Mouse (Mus musculus) neural tube, embryonic 10.5 days (tissue): ENCODE data around the gene Myo6.

Experiments
- DNase-seq: peaks from one replicate; pipeline ENCODE4 v3.0.0-alpha.2; 2017; ENCODE audit warnings: low spot score; ENCODE audit errors: extremely low spot score

Myo6 gene

DNA sequence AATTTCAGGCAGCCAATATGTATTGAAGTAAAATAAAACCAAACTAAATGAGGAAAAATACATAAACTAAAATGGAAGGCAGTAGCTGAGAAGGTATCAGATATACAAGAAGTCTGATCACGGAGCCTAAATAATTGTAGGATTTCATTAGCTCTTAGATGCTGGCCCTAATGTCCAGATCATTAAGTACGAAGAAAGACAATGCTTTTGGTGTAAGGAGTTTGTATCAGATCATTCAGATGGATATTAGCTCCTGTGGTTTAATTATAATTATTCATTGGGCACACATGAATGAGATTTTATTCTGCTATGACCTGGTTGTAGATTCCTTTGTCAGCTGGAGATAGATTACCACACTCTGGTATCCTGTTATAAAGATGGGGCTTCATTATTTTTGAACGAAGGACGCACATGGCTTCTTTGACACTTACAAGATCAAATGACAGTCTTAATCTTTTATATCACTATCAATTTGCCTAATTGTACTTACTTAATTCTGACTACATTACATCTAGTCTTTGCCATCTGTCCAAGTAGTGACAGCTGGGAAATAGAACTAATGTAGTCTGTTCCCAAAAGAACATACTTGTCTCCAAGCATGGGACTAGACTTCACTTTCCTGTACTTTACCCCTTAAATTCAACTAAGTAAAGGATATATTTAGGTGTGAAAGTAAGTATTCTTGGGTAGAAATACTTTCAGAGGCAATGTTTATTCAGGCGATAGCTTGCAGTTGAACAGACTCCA is 61.9 kb downstream of the Myo6 start:
- no peak for DNase-seq

DNA sequence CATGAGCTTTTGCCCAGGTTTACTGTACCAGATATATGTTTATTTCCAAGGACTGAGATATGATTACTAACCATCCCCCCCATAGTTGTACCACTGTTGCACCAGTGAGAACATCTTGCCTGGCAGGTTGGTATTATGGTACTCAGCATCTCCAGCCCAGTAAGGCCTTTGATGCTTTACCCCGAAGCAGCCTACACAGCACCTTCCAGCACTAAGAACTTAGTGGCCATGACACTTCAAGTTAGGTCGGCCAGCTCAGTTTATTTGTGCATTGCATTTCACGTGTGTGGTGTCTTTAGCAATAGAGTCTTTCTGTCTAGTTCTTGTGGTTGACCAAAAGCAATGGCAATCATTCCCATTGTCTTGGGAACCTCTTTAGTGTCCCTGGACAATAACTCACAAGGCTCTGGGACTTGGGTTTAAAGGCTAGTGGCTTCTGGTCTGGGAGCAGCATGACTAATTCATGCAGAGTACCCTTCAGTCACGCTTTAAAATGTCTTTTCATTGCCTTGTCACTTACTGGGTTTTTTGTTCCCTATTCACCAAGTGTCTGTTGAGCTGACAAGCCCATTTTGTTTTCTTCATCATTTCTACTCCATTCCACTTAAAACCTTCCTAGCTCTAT is 69.1 kb downstream of the Myo6 start:
- no peak for DNase-seq

DNA sequence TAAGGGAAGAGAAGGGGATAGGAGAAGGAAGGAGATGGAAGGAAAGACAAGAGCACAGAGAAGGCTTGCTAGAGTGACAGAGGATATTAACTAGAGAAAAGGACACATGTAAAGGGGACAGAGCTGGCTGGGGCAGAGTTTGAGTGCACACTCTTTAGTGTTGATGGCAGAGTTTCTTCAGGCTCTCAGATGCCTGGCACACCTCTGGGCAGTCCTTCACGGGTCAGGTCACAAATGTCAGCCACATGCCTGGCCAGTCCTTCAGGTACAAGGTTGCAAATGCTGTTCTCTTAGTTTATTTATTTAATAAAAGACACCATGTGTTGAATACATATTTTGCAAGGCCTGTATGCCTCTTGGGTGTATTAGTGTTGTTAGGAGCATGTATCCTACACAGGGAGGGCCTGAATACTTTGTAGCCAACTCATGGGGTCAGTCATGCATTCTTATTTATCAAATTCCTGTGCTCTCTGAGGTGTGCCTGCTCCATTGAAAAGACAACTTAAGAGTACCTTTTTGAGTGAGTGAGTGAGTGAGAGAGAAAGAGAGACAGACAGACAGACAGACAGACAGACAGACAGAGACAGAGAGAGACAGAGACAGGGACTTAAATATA is 72.5 kb downstream of the Myo6 start:
- no peak for DNase-seq

DNA sequence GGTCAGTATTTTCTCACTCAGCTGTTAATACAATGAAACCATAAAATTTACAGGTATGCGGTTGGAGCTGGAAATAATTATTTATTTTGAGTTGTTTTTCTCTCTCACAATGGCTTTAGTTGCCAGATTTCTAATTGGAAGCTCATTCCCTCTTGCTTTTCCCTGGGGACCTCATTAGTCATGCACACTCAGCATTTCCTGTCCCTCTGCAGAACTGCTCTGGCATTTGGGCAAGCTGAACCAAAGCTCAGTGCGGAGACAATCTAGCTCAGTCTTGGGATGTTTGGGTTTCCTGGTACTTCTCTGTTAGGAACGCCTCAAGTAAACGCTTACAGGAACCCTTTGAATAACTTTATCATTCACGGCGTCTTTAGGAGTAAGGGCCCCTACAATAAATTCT is 76.9 kb downstream of the Myo6 start:
- DNase-seq = no peak

DNA sequence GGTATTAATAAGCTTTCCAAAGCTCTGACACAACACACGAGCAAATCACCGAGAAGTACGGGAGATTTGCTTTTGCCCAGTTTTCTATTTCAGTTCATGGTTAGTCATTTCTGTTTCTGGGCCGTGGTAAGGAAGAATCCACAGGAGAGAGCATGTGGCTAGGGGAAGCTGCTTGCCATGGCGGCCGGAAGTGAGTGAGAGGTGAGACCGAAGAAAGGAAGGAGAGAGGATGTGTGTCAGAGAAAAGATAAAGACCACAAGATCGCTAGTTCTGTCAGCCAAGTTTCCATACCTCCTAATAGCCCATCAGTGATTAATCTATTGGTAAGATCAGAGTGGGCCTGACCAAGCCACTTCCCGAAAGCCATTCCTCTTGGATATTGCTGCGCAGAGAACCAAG is 87.3 kb downstream of the Myo6 start:
- no peak for DNase-seq

DNA sequence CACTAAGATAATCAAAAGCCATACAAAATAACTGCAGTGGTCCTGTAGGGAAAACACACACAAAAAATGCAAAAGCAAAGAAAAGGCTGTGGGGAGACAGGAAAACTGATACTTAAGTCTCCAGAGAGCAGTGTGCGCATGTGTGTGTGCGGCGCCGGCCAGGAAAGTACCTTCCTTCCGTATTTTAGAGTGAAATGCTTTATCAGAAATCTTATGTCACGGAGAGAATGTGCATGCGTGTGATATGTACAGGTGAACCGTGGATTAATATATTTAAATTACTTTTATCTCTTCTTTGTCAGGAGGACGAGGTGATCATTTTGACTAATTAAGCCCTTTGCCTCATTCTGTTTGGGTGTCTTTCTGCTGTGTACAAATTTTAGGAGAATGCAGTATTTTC is 88.4 kb downstream of the Myo6 start:
- DNase-seq = no peak

DNA sequence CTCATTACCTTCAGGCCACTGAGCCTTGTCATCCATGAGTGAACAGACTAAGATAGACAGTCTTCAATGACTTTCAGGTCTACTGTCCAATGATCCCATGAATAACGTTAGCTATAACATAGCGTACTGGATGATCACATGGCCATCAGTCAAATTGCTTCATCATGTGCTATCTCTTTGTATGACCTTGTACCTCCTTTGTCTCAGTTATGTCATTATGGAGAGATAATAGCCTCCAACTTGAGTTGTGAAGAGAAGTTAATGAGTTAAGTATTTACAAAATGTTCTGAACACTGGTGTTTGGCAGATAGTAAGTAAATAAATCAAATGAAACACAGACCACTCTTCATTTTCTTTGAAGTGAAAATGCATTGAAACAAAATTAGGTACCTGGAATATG is 91.7 kb downstream of the Myo6 start:
- no peak for DNase-seq

DNA sequence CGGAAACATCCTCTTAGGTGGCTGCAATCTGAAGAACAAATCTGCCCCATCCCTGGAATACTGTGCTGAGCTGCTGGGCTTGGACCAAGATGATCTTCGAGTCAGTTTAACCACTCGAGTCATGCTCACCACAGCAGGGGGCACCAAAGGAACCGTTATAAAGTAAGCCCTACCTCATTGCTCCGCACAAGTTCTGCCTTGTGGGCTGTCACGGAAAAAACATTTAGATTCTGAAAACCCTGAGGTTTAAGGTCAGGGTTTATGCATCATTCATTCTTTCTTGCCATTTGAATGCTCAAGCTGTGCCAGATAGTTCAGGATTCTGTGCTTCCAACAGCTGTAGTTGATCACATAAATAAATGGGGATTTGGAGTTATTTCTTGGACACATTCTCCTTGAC is 93.6 kb downstream of the Myo6 start:
- no peak for DNase-seq

DNA sequence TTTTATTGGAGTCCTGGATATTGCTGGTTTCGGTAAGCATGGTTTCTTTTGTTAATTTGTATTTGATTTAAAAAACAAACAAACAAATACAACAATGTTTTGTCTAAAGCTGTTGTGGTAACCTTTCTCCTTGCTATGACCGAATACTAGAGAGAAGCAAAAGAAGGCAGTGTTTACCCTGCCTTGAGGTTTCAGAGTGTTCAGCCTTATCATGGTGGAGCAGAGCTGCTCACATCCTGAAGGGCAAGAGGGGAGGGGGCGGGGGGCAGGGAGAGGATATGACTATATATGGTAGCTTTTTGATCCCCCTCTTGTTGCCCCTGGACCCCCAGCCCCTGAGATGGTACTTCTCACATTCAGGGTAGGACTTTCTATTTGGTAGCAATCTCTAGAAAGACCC is 96.1 kb downstream of the Myo6 start:
- DNase-seq = no peak

DNA sequence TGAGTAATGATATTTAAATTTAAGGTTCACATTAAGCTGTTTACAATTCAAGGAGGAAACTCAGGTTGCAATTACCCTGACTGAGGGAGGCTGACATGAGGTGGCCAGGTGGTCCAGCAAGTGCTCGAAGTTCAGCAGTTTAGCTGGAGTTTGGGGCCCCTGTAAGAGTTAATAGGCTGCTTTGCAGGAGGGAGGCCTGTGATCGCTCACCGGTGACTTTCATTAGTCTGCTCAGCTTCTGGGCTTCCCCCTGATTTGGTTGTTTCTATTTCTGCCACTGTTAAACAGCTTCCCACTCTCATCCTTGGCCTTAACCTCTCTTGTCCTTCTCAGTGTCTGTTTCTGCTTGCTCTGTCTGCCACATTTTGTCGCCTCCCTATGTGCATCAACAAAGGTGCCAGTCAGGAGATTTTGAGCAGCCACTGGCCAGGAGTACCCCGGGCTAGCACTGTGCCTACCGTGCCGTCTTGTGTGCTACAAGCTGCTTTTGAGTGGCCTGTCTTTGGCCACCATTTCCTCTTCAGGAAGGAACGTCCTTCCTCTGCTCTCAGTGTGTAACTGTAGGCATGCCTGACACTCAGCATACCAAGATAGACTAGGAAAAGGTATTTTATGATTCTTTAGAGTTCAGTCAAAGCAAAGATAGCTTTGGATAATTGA is 97.7 kb downstream of the Myo6 start:
- DNase-seq = no peak

DNA sequence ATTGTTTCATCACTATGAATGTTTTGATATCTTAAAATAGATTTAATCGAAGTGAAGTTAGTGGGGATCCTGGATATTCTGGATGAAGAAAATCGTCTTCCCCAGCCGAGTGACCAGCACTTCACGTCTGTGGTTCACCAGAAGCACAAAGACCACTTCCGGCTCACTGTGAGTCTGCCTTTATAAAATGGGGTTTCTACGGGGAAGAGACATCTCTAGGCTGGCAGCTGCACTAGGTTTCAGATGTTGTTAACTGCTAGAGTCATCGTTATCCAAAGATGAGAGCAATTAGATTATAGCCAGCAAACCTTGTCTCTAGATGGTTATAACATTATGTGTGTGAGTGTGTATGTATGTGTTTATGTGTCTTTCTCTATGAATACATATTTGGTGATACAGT is 101.3 kb downstream of the Myo6 start:
- DNase-seq = no peak

DNA sequence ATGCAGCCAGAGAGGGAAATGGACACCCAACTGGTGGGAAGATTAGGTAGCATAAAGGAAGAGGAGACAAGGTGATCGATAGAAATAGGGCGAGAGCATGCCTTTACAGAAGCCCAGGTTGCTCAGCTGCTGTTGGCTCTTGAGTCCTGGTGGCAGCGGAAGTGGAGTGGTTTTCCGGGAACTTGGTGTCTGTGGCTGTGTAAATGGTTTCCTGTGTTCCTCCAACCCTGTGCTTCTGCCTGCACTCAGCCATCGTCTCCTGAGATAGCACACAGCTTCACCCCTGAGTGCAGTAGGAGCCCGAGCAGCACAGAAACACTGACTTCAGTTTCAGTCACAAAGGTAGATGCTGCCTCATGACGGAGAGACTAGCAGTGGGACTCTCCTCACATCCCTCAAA is 101.7 kb downstream of the Myo6 start:
- DNase-seq = no peak

DNA sequence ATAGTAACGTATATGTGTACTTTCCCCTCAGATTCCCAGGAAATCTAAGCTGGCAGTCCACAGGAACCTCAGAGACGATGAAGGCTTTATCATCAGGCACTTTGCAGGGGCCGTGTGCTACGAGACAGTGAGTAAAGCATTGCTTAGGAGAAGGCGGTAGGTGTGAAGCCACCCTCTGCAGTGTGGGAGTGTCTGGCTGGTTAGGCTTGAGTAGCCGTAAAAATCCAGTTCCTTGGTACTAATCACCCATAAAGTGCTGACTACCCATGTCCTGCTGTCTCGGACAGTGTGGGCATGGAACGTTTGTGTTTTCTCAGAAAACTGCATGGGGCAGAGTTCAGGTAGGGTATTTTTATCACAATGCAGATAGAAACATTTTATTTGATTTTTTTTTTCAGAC is 104.8 kb downstream of the Myo6 start:
- no peak for DNase-seq

DNA sequence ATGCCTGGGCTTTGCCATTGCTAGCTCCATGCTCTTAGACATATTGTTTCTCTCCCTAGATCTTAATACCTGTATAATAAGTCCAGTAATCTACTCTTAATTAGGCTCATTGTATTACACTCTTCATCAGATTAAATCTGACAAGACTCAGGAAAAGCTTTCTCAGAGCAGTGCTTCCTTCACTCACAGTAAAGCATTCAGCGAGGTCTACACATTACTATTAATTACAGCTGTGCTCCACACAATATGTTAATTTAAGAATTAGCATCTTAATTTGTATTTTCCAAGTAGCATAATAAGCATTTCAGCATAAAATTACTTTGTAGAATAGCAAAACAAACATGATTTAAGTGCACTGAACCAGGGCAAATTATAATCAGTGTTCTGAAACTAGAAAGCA is 108.1 kb downstream of the Myo6 start:
- DNase-seq = no peak

DNA sequence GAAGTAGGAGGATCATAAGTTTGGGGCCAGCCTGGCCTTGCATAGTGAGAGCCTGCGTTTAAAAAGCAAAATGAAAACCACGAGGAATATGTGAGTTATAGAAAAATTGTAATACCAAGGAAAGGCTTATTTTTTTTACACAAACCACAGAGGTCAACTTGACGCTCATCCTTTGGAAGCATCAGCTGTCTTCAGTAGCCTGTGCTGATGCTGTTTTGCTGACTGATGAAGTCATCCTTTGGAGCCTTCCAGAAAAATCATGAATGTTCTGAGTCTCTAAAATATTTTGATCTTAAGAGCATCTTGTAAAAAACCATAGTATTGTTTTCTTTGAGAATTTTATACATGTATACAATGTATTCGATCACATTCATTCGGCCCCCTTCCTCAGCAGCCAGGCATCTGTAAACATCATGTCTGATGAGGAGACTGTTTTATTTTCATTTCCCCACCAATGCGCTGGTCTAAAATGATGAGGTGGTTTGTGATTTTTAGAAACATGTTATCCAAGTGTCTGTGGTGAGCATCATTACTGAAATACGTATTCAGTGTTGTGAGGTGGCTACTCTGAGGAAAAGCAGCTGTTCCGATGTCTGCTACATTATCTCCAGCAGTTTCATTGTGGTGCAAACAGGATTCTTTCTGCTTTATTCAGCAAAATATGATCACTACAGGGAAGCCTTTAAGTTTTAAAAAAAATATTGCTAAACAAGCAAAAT is 110.4 kb downstream of the Myo6 start:
- no peak for DNase-seq

DNA sequence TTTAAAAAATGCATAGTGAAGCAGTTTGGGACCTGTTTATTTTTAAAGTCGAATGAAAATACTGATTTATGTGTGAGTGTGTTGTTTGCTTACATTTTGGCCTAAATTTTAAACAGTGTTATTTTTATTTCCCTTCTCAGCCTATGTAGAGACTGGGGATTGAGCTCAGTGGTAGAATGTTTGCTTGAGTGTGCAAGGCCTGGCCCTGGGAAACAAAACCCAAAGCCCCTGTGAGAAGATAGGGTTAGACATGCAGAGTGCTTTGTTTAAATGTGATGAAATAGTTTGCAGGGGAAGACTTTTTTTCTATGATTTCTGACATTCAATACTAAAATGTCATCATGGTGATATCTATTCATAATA is 110.9 kb downstream of the Myo6 start:
- DNase-seq = no peak

DNA sequence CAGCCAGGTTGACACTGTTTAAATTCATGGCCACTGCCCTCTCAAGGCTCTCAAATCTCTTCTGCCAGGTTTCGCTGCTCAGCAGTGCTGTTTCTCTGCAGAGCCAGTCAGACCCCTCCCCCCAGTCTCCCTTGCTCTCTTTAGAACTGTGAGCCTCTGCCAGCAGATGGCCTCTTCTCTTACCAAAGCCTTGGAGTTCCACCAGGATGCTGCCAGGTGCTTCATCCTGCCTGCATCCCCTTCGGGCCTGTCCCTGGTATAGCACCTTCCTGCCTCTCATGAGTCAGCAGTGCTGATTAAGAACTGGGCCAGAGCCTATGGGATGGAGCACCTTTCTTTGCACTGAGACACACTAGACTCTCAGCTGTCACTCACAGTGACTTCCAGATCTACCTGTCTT is 112.3 kb downstream of the Myo6 start:
- no peak for DNase-seq

DNA sequence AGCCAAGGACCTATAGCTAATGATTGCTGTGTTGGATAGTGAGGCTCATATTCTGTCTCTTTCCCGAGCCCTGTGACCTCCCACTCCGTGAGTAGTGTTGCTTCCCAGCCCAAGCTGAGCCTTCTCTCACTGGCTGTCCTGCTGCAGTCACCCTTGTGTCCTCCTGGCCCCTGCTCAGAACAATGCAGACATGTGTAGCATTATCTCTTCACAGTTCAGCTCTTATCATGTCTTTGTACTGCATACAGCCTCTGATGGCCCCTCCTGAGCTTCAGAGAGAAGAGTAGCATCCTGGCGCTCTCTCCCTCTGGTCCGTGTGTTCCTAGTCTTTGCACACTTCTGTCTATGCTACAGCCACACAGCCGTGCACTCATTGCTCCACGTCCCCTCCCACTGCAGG is 112.9 kb downstream of the Myo6 start:
- no peak for DNase-seq

DNA sequence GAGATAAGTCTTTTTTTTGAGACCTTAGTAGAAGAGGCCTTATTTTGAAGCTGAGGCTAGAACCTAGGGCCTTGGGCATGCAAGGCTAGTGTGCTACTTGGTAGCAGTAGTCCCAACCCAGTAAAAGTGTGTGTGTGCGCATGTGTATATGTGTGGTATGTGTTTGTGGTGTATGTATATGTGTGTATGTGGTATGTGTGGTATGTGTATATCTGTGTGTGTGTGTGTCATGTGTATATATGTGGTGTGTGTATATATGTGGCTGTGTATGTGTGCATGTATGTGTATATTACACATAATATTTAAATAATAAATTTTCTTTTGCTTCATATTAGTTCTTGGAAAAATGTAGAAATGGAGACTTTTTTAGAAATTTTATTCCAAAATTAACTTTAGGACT is 115.9 kb downstream of the Myo6 start:
- no peak for DNase-seq

DNA sequence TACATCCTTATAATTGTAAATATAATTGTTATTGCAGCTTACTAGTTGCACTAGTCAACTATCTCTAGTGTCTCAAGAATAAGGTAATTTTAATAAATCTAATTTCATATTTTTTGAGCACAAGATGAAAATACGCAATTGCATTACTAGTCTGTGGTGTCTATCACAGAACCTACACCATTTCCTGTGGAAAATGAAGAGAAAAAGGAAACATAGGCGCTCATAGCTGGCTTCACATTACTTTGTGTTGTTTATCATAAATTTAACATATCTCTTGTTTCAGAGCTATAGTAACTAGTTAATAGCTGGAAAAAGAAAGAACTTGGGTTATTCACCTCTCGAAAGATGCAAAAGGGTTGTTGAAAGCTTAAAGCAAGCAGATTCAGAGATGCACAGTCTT is 117.6 kb downstream of the Myo6 start:
- DNase-seq = no peak

DNA sequence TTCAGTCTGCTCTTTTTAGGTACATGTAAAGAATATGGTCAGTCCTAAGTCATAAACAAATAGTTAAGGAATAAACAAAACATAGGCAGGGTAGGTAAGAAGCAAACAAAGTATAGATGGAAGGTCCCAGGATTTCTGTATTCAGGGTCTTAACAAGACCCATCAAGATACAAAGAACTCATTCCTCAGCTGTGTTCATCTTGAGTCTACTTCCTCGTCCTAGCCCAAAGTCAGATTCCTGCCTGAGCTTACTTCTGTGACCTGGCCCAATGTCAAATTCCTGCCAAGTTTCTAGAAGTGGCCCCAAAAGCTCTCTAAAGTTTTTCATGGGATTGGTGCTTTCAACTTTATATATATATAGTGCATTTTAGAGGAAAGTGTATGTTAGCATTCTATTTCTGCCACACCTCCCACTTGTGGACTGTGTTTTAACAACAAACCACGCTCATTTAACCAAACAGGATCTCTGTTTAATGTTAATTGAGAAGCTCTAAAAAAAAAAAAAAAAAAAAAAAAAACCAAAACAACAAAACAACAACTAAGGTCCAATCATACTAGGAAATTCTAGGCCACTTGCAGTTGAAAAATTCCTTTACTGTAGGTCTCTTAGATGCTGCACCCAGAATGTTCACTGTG is 119.8 kb downstream of the Myo6 start:
- DNase-seq = no peak
